Mouse (Mus musculus) spleen, postnatal 10 days (tissue): Measurements from ENCODE around the gene Lzts3.

Experiments
- DNase-seq, 2 experiments: peaks; one replicate each; pipeline ENCODE4 v3.0.0; 2021 to 2022; ENCODE audit warnings: low spot score in 2 of 2

Lzts3 gene

GRCm38 (mm10) chr2:130635847-130636246 lies 6.8 kb downstream of the Lzts3 start:
- DNase-seq: peak in 1 of 2 experiments; percentile 56

DNA sequence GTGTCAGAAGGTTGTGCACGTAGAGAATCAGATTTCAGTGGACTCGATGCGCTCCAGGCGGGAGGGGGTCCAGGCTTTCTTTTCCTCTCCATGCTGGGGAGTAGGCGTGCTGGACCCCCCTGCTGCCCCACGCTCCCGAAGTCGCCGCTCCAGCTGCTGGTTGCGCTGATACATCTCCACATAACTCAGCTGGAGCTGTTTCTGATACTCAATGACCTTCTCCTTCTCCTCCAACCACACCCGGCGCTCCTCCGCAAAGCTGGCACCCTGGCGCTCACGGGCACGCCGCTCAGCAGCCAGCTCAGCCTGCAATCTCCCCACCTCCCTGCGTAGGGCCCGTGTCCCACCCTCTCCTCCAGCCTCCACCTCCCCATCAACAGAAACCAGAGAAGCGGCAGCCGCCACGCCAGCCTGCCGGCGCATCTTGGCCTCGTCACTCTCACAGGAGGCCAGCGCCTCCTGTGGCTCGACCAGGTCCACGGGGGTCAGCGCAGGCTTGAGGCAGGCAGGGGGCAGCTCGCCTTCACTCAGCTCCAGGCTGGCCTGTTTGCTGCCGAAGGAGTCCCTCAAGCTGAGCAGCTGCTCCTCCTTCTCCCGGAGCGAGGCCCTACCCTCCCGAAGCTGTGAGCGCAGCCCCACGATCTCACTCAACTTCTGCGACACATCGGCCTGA lies 7.7 kb downstream of the Lzts3 start:
- peak in 1 of 2 experiments; percentile 42 for DNase-seq

- DNase-seq: no peak
These were observed 8.4 kb downstream of the Lzts3 start for GRCm38 (mm10) chr2:130634006-130634738.

DNA sequence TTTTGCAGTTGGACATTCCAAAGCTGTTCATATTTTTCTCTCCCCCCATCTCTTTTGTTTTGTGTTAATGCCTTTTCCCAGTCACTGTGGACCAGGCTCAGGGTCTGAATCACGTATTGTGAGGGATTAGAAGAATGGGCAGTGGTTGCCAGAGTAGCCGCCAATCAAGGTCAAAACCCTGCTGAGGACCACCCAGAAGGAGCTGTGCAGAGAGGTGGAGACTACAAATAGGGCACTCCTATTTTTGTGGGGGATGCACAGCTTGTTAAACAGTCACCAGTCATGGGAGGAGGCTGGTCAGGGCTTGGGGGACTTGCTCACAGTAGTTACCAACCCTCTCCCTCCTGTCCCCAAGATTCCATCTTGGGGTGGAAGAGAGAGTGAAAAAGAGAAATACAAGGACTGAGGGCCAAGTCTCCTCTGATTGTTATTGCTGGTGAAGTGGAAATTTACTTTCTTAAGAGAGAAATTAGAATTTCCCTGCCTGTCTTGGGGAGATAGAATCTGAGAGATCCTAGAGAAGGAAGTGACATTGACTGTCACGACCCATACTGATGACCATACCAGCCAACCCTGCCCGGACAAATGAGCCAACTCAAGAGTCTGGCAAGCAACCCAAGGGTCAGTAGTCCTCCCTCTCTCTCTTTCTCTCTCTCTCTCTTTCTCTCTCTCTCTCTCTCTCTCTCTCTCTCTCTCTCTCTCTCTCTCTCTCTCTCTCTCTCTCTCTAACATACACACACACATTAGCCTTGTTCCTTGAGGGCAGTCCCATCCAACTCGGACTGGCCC lies 9.5 kb downstream of the Lzts3 start:
- no peak for DNase-seq

DNA sequence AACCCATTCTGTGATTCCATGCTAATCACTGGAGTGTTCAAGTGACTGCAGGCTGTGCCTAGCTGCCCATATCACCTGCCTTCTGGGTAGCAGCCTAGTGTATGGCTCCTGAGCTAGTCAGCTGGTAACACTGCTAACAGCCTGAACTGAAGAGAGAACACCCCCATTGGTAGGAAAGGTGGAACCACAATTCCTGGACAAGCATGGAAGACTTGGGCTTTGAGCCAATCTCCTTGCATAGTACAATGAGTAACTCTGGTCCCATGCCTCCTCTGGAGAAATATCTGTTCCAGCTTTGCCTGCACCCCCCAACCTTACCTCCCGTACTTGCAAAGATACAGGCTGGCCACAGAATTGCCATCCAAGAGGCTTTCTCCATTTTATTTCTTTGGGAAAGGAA lies 10.2 kb downstream of the Lzts3 start:
- DNase-seq: no peak

- DNase-seq: peak; percentile 93 to 94
These were observed 12.8 kb downstream of the Lzts3 start, which contains the start of the genes Fastkd5 and Ubox5 for GRCm38 (mm10) chr2:130629839-130630203. Gene Fastkd5, minus strand, starts transcription at chr2:130630027. Gene Ubox5, minus strand, starts transcription at chr2:130630038.

GRCm38 (mm10) chr2:130629080-130629838 lies 13.3 kb downstream of the Lzts3 start:
- DNase-seq: no peak

- DNase-seq: peak in 1 of 2 experiments; percentile 59
These were observed 14.2 kb downstream of the Lzts3 start for GRCm38 (mm10) chr2:130628424-130628823.

GRCm38 (mm10) chr2:130618972-130619371 lies 23.6 kb downstream of the Lzts3 start:
- DNase-seq: no peak

DNA sequence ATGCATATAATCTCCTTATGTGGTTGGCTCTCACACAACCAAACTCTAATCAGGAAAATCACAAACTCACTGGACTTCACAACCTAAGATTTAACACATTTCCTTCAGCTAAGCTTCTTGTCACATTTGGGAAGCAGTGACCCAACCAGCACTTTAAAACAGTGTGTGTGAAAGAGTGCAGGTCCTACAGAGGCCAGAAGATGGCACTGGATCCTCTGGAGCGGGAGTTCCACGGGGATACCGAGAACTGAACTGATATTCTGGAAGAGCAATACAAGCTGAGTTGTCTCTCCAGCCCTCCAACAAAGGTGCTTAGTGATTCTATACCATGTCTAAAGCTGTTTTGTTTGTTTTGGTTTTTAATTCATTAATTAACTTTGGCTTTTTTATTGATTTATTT lies 29.5 kb downstream of the Lzts3 start:
- DNase-seq: peak in 1 of 2 experiments; percentile 42

DNA sequence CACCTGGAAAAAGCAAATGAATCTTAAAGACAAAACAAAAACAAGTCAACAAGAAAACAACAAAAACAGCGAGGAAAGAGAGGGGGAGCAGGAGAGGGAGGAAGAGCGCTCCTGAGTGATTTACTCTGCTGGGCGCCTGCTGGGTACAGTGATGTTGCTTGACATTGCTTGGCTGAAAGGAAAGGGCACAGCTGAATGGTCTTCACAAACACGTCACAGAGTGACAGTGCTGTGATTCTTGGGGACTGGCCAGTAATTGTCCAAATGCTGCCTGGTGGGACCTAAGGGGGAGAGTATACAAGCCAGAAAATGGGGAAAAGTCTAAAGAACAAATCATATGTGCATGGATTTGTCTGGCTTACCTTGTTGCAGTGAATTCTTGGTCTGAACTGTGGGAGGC lies 40.4 kb downstream of the Lzts3 start:
- DNase-seq: no peak

DNA sequence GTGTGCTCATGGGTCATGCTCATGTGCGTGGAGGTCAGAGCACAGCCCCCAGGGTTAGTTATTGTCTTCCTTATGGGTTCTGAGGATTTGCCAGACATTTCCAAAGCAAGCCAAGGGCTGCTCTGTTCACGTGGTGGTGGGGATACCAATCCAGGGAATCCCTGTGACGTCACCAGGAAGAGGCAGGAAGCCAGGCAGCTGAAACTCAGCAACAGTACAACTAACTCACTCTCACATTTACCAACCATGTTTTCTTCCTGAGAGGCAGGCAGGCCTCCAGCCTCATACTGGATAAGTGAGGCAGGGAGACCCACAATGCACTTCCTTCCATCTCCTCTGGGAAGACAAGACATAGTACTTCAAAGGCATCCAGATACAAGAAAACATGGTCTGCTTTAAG lies 44.2 kb downstream of the Lzts3 start:
- DNase-seq: no peak

DNA sequence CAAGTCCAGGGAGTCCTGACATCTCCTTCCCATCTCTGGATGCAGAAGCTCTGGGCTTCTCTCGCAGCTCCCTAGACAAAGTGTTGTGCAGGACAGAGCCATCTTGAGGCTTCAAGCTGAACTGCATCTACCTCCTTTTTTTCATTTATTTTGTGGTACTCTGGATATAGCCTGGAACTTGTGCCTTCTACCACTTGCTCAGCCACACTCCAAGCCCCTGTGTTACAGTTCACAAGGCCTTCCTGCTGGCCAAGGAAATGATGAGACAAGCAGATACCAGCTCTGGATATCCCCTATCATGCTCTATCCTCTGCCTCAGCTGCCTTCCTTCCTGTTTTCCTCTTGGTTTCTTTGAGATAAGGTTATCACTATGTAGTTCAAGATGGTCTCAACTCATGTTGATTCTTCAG lies 45.0 kb downstream of the Lzts3 start:
- no peak for DNase-seq

- no peak for DNase-seq
These were observed 47.0 kb downstream of the Lzts3 start for GRCm38 (mm10) chr2:130595596-130595995.

GRCm38 (mm10) chr2:130591016-130591415 lies 51.6 kb downstream of the Lzts3 start:
- DNase-seq: no peak

GRCm38 (mm10) chr2:130589761-130590160 lies 52.8 kb downstream of the Lzts3 start:
- no peak for DNase-seq

- no peak for DNase-seq
These were observed 53.4 kb downstream of the Lzts3 start for GRCm38 (mm10) chr2:130589157-130589556.

DNA sequence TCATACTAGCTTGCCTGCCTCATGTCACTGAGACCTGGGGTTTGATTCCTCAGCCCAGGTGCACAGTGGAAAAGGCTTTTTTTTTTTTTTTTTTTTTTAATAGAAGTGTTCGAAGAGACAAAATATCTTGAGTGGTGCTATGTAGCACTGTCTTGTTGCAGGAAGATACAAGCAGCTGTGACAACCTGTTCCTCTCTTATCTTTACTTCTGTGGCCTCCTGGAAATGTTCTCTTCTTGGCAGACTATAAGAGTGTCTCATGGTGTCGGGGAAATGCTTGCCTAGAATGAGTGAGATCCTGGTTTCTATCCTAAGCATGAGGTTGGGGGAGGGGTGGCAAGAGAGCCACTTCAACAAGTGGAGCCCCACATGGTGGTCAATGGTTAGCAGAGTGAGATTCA lies 54.2 kb downstream of the Lzts3 start:
- DNase-seq: no peak

- no peak for DNase-seq
These were observed 56.6 kb downstream of the Lzts3 start for GRCm38 (mm10) chr2:130586016-130586415.

- DNase-seq: no peak
These were observed 58.6 kb downstream of the Lzts3 start for GRCm38 (mm10) chr2:130583902-130584560.
